Comparison of ENCODE assay signal across 8 mouse cellular contexts in genomic region chr11:117059981-117060705, GRCm38 (mm10). TPM values are rescaled to one million over a fixed set of nuclear protein-coding genes. Genes with fewer than 3 reads are reported as not detected.
DNase-seq lines count a peak whose midpoint lies in the region; ATAC-seq lines count a peak whose summit lies in the region.

No protein-coding gene starts in this region.

- peak; percentile 47 for ATAC-seq in forebrain, embryonic 14.5 days
- peak; percentile 64; the same call in 1 of the 2 replicates for ATAC-seq in liver, embryonic 11.5 days (replicated peaks; ENCODE audit: low FRiP score)

- H3K27me3 ChIP-seq in forebrain, embryonic 14.5 days (replicated peaks; ENCODE audit: control insufficient read depth, insufficient read depth, low read length), result no peaks in the 10 kb centered on the region
- no peaks in the 10 kb centered on the region; the same call in 1 of the 2 replicates for H3K27me3 ChIP-seq in liver, embryonic 11.5 days (replicated peaks; ENCODE audit: control insufficient read depth, insufficient read depth, low read length)

- DNase-seq in right cerebral cortex, adult 18-20 months, result peak; percentile 30
- DNase-seq in right cerebral cortex, postnatal 14 days, result no peak
- DNase-seq in forebrain, embryonic 14.5 days (ENCODE audit: low spot score), result peak; percentile 89
- no peak for DNase-seq in liver, embryonic 11.5 days (ENCODE audit: low spot score)
- DNase-seq in retina, postnatal 1 day, result peak; percentile 85
- DNase-seq in cerebellum, adult 11 months, result no peak
- no peak for DNase-seq in adrenal gland, postnatal 10 days
- no peak for DNase-seq in ovary, postnatal 36 days (ENCODE audit: low spot score)

- peak overlapping the region; percentile 88 for H3K27ac ChIP-seq in forebrain, embryonic 14.5 days (ENCODE audit: low read depth, low read length)
- peak overlapping the region; percentile 19; the same call in 1 of the 2 replicates for H3K27ac ChIP-seq in liver, embryonic 11.5 days (ENCODE audit: low read depth, low read length)

- H3K4me1 ChIP-seq in forebrain, embryonic 14.5 days (ENCODE audit: control insufficient read depth, insufficient read depth, low read length), result peaks cover 24% of the 10 kb centered on the region
- peaks cover 11% of the 10 kb centered on the region for H3K4me1 ChIP-seq in liver, embryonic 11.5 days (replicated peaks; ENCODE audit: control insufficient read depth, insufficient read depth, low read length)

- WGBS in forebrain, embryonic 14.5 days, result under 1% methylated on average over 19 of the region's 19 CpGs
- WGBS in liver, embryonic 11.5 days, result 14% methylated on average over 19 of the region's 19 CpGs

- H3K4me3 ChIP-seq in forebrain, embryonic 14.5 days (ENCODE audit: low read depth, low read length), result no peak overlapping the region
- no peak overlapping the region; the same call in 1 of the 2 replicates for H3K4me3 ChIP-seq in liver, embryonic 11.5 days (ENCODE audit: low read depth, low read length)

- peak overlapping the region; percentile 50; the same call in 1 of the 2 replicates for H3K9ac ChIP-seq in forebrain, embryonic 14.5 days (ENCODE audit: low read length)
- 0 out of 2 replicates have a peak overlapping the region, but pooled peaks have one; percentile 47 for H3K9ac ChIP-seq in liver, embryonic 11.5 days (ENCODE audit: low read depth, low read length)

- no peaks in the 10 kb centered on the region for H3K36me3 ChIP-seq in forebrain, embryonic 14.5 days (ENCODE audit: control insufficient read depth, insufficient read depth, low read length)
- H3K36me3 ChIP-seq in liver, embryonic 11.5 days (ENCODE audit: control insufficient read depth, insufficient read depth, low read length), result no peaks in the 10 kb centered on the region

- H3K4me2 ChIP-seq in forebrain, embryonic 14.5 days (ENCODE audit: low read length), result peak overlapping the region; percentile 40
- H3K4me2 ChIP-seq in liver, embryonic 11.5 days, result peak overlapping the region; percentile 62

- no peaks in the 10 kb centered on the region for H3K9me3 ChIP-seq in forebrain, embryonic 14.5 days (replicated peaks; ENCODE audit: control insufficient read depth, low read length)
- no peaks in the 10 kb centered on the region for H3K9me3 ChIP-seq in liver, embryonic 11.5 days (ENCODE audit: control insufficient read depth, low read length)

RNA-seq across cellular contexts. Expression of gene Sec14l1, which starts 54.8 kb away (rescaled TPM):
- polyA plus RNA-seq in forebrain, embryonic 14.5 days (2014; fragmentation: Nextera tagmentation; extraction: Ambion mirVana), result 43.6 and 56.3 TPM in 2 replicates
- polyA plus RNA-seq in liver, embryonic 11.5 days (2014; fragmentation: Nextera tagmentation; extraction: Ambion mirVana), result 20.9 and 22.8 TPM in 2 replicates
- 100 to 1,000 TPM; 101 to 113 TPM for total RNA-seq in adrenal gland, postnatal 10 days (2021)

Comparison
In these comparisons a context has a peak if more than half of its experiments do, and no peak if none do; other contexts are left out.
1. DNase-seq: peak in right cerebral cortex, adult 18-20 months (single experiment), forebrain, embryonic 14.5 days (single experiment) and retina, postnatal 1 day (single experiment); none in right cerebral cortex, postnatal 14 days (single experiment), liver, embryonic 11.5 days (single experiment), cerebellum, adult 11 months (single experiment), adrenal gland, postnatal 10 days (single experiment) and ovary, postnatal 36 days (single experiment).